Mouse (Mus musculus): ENCODE data around the gene Kirrel3. TPM values are rescaled to one million over a fixed set of nuclear protein-coding genes. Genes with fewer than 3 reads are reported as not detected.

The Kirrel3 gene
- total RNA-seq, 2 experiments from 2014 or later, result 1.8 TPM

DNA sequence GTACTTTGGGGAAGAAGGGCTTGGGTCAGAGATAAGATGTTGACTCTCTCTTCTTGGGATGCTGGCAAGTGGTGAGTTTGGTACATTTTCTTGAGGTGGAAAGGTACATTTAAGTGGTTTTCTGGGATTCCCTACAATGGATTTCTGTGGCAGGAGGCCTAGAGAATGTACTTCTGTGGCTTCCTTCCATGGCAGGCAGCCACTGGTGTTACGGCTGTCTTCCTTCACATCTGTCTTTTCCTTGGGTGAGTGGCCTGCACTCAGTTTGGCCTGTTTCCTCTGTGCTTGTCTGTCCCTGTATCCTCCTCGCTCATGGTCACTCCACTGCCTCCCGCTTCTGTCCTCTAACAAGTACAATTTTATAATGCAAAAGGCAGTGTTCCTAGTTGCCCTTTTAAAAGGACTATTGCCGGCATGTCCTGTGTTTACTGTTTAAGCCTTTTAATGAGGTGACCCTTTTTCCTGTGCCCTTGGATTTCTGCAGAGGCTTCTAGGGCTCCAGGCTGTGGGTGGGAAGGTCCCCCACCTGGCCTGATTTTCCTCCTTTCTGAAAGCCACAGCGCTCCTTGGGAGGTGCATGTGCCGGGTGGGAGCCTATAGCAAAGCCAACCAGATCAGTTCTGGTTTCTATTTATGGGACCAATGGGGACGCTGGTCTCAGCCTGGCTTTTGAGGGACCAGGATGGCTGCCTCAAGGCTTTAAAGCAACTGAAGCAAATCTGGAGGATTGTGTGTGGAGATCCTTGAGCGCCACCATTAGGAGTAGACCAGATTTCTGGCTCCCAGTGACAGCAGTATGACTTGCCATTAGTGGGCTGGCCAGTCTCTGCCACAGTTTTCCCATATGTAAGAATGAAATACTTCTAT, 491.1 kb downstream of the Kirrel3 start:
- DNase-seq (ENCODE audit: low spot score in 2 of 2), result no peak

DNA sequence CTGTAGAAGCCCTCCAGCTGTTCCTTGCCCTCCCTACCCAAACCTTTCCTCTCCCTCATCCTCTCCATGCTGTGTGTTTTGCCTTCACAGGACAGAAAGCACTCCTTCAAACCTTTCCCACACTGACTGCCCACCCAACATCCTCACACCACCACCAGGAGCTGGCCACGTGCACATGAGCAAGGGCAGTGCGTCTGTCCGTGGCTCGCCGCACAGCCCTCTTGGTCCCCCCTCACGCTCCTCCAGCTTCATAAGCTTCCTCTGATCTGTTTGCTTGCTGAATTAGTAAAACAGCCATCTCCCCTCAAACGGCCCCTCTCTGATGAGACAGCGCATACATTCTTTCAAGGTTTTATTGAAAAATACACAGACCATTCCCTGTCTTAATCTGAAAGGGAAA, 492.0 kb downstream of the Kirrel3 start:
- DNase-seq (ENCODE audit: low spot score in 2 of 2), result no peak

GRCm38 (mm10) chr9:34978229-34978628, 492.5 kb downstream of the Kirrel3 start:
- no peak for DNase-seq (ENCODE audit: low spot score in 2 of 2)

GRCm38 (mm10) chr9:34980516-34981265, 495.0 kb downstream of the Kirrel3 start:
- no peak for DNase-seq (ENCODE audit: low spot score in 2 of 2)

- DNase-seq (ENCODE audit: low spot score in 2 of 2), result no peak
Measured at GRCm38 (mm10) chr9:34983513-34984462, 498.1 kb downstream of the Kirrel3 start.

DNA sequence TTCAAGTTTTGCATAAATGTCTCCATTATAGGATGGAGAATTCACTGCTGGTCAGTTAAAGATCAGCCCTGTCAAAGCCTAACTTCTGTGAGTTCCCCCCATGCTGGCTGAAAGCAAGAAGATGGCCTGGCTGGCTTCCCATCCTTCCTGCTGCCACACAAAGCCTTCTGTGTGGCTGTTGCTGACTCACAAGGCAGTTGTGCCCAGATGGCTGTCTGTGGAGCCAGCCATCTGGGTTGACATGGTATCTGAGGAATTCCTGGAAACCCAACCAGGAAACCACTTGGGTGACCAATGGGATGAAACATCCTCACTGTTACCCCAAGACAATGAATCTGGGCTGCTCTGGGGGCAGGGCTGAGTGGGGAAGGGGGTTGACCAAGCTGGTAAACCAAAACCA, 500.5 kb downstream of the Kirrel3 start:
- no peak for DNase-seq (ENCODE audit: low spot score in 2 of 2)

DNA sequence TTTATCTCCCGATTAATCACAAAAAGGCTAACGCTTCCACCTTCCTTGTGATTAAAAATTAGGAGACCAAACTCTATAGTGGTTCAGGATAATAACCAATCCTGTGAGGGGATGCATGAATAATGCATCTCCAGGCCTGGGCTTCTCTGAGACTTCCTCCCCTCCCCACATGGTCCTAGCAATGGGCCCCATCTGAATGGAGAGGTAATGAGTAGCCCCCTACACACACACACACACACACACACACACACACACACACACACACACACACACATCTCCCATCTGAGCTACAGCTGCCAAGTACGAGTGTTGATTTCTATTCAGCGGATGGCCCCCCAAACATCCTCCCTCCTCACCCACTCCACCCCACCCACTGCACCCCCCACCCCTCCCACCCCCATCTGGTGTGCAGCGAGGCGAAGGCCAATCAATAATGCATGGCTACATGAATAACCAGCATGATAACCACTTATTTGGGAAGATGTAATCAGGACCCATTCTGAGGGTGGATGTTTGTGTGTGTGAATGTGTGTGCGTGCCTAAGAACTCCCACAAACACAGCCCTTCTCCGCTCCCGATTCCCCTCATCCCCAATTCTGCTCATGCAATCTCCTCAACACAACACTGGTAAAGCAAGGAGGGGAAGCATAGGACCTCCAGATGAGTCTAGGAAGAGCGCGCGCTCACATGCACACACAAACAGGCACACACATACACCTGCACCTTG, 501.9 kb downstream of the Kirrel3 start:
- DNase-seq (ENCODE audit: low spot score in 2 of 2), result no peak

DNA sequence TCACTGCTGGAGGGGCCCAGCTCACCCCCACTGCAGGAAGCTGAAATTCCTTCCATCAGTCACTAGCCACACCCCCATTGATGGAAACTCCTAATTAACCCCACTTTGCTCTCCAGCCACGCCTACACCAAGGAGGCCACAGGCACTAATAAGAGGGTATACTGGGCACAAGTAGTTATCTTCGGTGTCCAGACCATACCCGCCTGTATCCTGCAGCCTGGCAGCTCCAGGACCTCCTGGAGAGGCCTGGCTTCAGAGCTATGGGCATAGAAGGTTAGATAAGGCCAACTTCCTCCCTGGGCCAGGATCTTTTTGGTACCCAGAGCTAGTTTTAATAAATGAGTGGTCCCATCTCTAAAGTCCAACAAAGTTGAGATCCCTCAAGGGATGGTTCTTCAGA, 503.0 kb downstream of the Kirrel3 start:
- no peak for DNase-seq (ENCODE audit: low spot score in 2 of 2)

GRCm38 (mm10) chr9:34992201-34992600, 506.5 kb downstream of the Kirrel3 start:
- no peak for DNase-seq (ENCODE audit: low spot score in 2 of 2)

DNA sequence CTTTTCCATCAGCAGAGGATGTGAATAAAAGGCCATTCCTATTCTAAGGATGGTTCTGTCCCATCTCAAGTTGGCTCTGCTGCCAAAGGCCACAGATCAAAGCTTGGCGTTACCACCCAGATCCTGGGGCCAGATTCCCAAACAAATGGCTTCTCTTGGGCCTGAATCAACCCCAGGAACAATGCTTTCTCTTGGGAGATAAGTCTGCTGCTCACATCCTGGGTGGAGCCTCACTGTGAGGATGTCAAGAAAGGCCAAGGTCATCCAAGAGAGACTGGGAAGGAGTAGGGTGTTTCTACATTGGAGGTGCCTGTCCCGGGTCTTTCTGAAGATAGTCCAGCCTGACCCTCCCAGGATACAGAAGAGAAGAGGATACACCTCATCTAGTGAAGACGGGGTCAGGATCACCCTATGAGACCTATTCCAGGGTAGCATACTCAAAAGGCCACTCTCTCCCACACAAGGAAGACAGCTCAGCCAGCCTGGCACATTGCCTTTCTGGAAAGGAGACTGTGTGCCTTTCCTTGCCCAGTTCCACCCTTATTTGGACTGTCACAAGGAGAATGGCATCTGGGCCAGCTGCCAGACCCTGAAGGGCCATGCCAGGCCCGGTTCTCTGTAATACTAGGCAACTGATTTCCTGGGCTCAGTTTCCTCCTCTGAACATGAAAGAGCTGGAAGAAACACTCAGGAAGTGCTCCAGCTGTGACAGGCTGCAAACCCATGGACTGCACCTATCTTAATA, 507.9 kb downstream of the Kirrel3 start:
- DNase-seq (ENCODE audit: low spot score in 2 of 2), result peak in 1 of 2 experiments; percentile 55

DNA sequence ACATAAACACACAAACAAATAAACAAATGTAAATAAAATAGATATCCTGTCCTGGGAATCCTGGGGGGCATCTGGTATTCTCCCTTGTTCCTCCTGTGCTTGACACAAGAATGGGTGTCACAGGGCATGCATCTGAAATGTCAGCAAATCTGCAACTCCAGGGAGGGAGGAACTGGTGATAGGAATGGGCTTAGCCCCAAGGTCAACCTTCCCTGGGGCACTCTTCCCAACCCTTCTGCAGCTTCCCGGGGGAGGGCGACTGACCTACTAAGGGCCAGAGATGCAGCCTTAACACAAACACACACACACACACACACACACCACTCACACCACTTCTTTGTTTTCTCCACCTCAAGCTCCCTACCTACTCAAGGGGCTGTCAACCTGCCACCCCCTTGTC, 509.4 kb downstream of the Kirrel3 start:
- DNase-seq (ENCODE audit: low spot score in 2 of 2), result no peak

GRCm38 (mm10) chr9:34995660-34996378, 510.1 kb downstream of the Kirrel3 start:
- DNase-seq (ENCODE audit: low spot score in 2 of 2), result no peak

- DNase-seq (ENCODE audit: low spot score in 2 of 2), result no peak
Measured at GRCm38 (mm10) chr9:34997880-34998865, 512.5 kb downstream of the Kirrel3 start.

- no peak for DNase-seq (ENCODE audit: low spot score in 2 of 2)
Measured at GRCm38 (mm10) chr9:35004113-35004512, 518.4 kb downstream of the Kirrel3 start.

GRCm38 (mm10) chr9:35007697-35008341, 522.1 kb downstream of the Kirrel3 start:
- DNase-seq (ENCODE audit: low spot score in 2 of 2), result no peak

DNA sequence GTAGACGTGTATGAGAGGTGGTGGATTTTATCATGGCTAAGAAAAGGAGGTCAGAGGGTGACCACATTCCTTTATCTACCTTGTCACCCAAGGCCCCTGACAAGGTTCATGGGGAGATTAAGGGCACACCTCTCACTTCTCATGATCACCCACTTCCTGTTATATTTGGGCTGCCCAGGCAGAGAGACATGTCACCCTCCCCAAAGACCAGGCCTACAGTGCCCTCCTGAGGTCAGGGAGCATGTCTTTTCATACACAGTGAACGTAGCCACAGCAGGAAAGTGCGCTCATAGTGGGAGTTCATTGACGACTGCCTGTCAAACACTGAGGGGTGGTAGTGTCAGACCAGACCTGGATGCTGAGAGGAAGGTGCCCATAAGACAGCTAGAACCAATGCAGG, 531.1 kb downstream of the Kirrel3 start:
- DNase-seq (ENCODE audit: low spot score in 2 of 2), result no peak

DNA sequence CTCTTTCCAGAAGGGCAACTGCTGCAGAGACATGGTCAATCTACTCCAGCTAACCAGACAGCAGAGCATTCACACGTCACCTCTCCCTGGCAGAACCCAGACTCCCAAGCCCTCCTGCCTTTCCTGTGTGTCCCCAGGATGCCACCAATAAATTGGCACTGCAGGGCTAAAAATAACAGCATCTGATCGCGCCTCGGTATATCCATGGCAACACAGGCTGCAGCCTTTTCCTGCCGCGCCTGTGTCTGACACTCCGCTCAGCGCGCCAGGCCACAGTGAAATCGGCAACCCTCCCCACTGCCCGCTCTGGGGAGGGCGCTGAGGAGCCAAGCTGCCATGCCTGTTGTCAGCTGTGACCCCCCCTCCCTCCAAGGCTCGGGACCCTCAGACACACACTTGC, 531.9 kb downstream of the Kirrel3 start:
- DNase-seq (ENCODE audit: low spot score in 2 of 2), result no peak
